Mouse (Mus musculus): ENCODE results near the gene Nanos2. TPM values are rescaled to one million over a fixed set of nuclear protein-coding genes. Genes with fewer than 3 reads are reported as not detected.
A peak's percentile ranks its signal among the peaks of the same experiment; 100 is the strongest.

The Nanos2 gene
- polyA plus RNA-seq, 2 experiments, result not detected

DNA sequence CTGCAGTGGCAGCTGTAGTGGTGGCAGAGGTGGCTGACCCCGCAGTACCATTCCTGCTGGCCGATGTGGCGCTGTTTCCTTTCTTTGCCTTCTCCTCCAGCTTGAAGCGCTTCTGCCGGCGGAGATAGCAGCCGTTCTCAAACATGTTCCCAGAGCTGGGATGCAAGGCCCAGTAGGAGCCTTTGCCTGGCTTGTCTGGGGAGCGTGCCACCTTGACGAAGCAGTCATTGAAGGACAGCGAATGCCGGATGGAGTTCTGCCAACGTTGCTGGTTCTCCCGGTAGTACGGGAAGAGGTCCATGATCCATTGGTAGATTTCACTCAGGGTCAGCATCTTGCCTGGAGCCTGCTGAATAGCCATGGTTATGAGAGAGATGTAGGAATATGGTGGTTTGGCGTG is 27.3 kb downstream of the Nanos2 start:
- H3K9ac ChIP-seq (replicated peaks), result no peak overlapping the region
- no peak overlapping the region for H3K4me2 ChIP-seq (ENCODE audit: low read depth)
- H3K36me3 ChIP-seq (replicated peaks; ENCODE audit: control insufficient read depth, insufficient read depth, low read depth), result no peaks in the 10 kb centered on the region
- peaks cover 3 to 5% of the 10 kb centered on the region in 2 experiments; a peak in 1 of 4 replicates for H3K4me1 ChIP-seq (replicated peaks; ENCODE audit: control insufficient read depth in 2 of 2, insufficient read depth in 2 of 2, low read length in 1 of 2)
- ATAC-seq (ENCODE audit: insufficient read depth) (no peak), DNase-seq (ENCODE audit: low read depth in 3 of 3, low spot score in 3 of 3) (no peak)
- H3K4me3 ChIP-seq (ENCODE audit: insufficient read depth in 1 of 2, low read depth in 2 of 2, low read length in 2 of 2), result no peak overlapping the region
- TF ChIP-seq CTCF (IDR thresholded peaks at IDR 0.05; ENCODE audit: low read depth) (peak; percentile 14; the same call in 1 of the 2 replicates), EP300 (IDR thresholded peaks at IDR 0.05; ENCODE audit: low read depth) (no peak)
- H3K9me3 ChIP-seq (ENCODE audit: control insufficient read depth, low read length), result no peaks in the 10 kb centered on the region
- H3K27ac ChIP-seq, result no peak overlapping the region
- no peaks in the 10 kb centered on the region for H3K27me3 ChIP-seq (ENCODE audit: control insufficient read depth, insufficient read depth, low read length)
- WGBS (ENCODE audit: insufficient replicate concordance), result 62% methylated on average over 15 of the region's 15 CpGs

DNA sequence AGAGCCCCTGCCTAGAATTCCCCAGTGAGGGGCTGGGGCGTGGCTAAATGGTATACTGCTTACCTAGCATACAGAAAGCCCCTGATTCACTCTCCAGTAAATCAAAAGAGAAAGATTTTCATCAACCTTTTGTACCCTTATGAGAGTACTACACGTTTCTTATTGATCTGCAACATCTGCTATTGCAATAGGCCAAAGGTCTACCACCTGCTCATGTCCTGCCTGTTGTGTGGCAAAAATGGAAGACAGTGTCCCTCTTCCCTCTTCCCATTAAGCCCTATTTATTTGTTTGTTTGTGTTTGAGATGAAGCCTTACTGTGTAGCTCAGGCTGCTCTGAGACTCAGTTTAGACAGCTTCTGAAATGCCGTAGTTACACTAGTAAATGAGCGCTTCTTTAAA is 28.8 kb downstream of the Nanos2 start:
- 71% methylated on average over 4 of the region's 4 CpGs for WGBS (ENCODE audit: insufficient replicate concordance)
- no peak overlapping the region for H3K27ac ChIP-seq

GRCm38 (mm10) chr7:19017909-19018308 is 30.7 kb downstream of the Nanos2 start:
- WGBS (ENCODE audit: insufficient replicate concordance), result 70% methylated on average over 7 of the region's 7 CpGs
- TF ChIP-seq CTCF (IDR thresholded peaks at IDR 0.05; ENCODE audit: low read depth) (no peak), EP300 (IDR thresholded peaks at IDR 0.05; ENCODE audit: low read depth) (no peak)
- DNase-seq (ENCODE audit: low read depth in 3 of 3, low spot score in 3 of 3), result no peak
- H3K9ac ChIP-seq (replicated peaks), result no peak overlapping the region
- H3K27ac ChIP-seq, result no peak overlapping the region
- no peak overlapping the region for H3K4me3 ChIP-seq (ENCODE audit: insufficient read depth in 1 of 2, low read depth in 2 of 2, low read length in 2 of 2)
- peaks cover 23% of the 10 kb centered on the region for H3K27me3 ChIP-seq (ENCODE audit: control insufficient read depth, insufficient read depth, low read length)
- H3K9me3 ChIP-seq (ENCODE audit: control insufficient read depth, low read length), result no peaks in the 10 kb centered on the region
- no peak for ATAC-seq (ENCODE audit: insufficient read depth)
- H3K4me2 ChIP-seq (ENCODE audit: low read depth), result no peak overlapping the region
- peaks cover 0 to 2% of the 10 kb centered on the region in 2 experiments; a peak in 2 of 4 replicates for H3K4me1 ChIP-seq (replicated peaks; ENCODE audit: control insufficient read depth in 2 of 2, insufficient read depth in 2 of 2, low read length in 1 of 2)
- no peaks in the 10 kb centered on the region for H3K36me3 ChIP-seq (replicated peaks; ENCODE audit: control insufficient read depth, insufficient read depth, low read depth)

More for the DNA sequence above, 28.8 kb downstream of the Nanos2 start:
- DNase-seq (ENCODE audit: low read depth in 3 of 3, low spot score in 3 of 3) (no peak), ATAC-seq (ENCODE audit: insufficient read depth) (no peak)
- TF ChIP-seq EP300 (IDR thresholded peaks at IDR 0.05; ENCODE audit: low read depth), result no peak
- no peak for TF ChIP-seq CTCF (IDR thresholded peaks at IDR 0.05; ENCODE audit: low read depth)
- Histone ChIP-seq H3K9me3 (ENCODE audit: control insufficient read depth, low read length) (no peaks in the 10 kb centered on the region), H3K4me3 (ENCODE audit: insufficient read depth in 1 of 2, low read depth in 2 of 2, low read length in 2 of 2) (no peak overlapping the region), H3K36me3 (replicated peaks; ENCODE audit: control insufficient read depth, insufficient read depth, low read depth) (no peaks in the 10 kb centered on the region), H3K4me2 (ENCODE audit: low read depth) (no peak overlapping the region), H3K4me1 (replicated peaks; ENCODE audit: control insufficient read depth in 2 of 2, insufficient read depth in 2 of 2, low read length in 1 of 2) (peaks cover 3 to 5% of the 10 kb centered on the region in 2 experiments; a peak in 2 of 4 replicates), H3K9ac (replicated peaks) (no peak overlapping the region), H3K27me3 (ENCODE audit: control insufficient read depth, insufficient read depth, low read length) (peaks cover 7% of the 10 kb centered on the region)

GRCm38 (mm10) chr7:19021048-19021447 is 33.8 kb downstream of the Nanos2 start:
- Histone ChIP-seq H3K27ac (no peak overlapping the region), H3K9me3 (ENCODE audit: control insufficient read depth, low read length) (no peaks in the 10 kb centered on the region), H3K4me1 (replicated peaks; ENCODE audit: control insufficient read depth in 2 of 2, insufficient read depth in 2 of 2, low read length in 1 of 2) (peaks cover 7 to 12% of the 10 kb centered on the region in 2 experiments), H3K36me3 (replicated peaks; ENCODE audit: control insufficient read depth, insufficient read depth, low read depth) (no peaks in the 10 kb centered on the region), H3K4me3 (ENCODE audit: insufficient read depth in 1 of 2, low read depth in 2 of 2, low read length in 2 of 2) (peak overlapping the region; percentile 16 to 74), H3K4me2 (ENCODE audit: low read depth) (peak overlapping the region; percentile 53), H3K27me3 (ENCODE audit: control insufficient read depth, insufficient read depth, low read length) (peaks cover 32% of the 10 kb centered on the region), H3K9ac (replicated peaks) (peak overlapping the region; percentile 24; the same call in 1 of the 2 replicates)
- ATAC-seq (ENCODE audit: insufficient read depth) (no peak), DNase-seq (ENCODE audit: low read depth in 3 of 3, low spot score in 3 of 3) (no peak)
- no peak for TF ChIP-seq EP300 (IDR thresholded peaks at IDR 0.05; ENCODE audit: low read depth)
- 12% methylated on average over 8 of the region's 8 CpGs for WGBS (ENCODE audit: insufficient replicate concordance)

DNA sequence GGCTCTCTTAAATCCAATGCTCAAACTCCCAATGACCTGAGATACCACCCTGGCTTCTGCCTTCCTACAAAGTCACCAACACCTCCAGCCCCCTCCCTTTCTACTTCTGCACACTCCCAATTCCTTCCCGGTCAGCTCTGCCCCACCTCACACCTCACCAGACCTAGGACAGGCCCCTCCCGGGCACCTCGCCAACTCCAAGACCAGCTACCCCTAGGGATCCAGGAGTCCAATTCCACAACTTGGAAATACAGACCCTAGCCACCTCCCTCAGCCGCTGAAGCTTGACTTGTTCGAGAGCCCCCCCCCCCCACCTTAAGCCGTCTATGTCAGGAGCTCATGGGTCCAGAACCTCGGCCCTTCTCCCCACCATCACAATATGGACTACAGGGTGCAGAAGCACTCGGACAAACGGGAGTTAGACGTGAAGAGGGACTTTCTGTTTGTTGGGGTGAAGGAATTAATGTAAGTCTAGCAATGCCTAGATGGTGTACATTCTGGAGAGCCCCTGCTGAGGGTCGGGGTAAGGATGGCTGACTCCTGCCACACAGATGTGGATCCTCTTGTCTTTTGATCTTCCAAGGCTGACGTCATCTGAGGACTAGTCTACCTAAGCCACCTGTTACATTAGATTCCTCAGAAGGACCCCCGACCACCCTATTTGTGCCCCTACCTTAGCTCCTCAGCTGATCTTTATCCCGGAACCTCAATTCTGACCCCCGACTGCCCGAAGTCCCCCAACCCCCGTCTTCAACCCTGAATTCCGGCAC is 35.2 kb downstream of the Nanos2 start:
- ATAC-seq (ENCODE audit: insufficient read depth) (no peak), DNase-seq (ENCODE audit: low read depth in 3 of 3, low spot score in 3 of 3) (no peak)
- peaks cover 11 to 17% of the 10 kb centered on the region in 2 experiments for H3K4me1 ChIP-seq (replicated peaks; ENCODE audit: control insufficient read depth in 2 of 2, insufficient read depth in 2 of 2, low read length in 1 of 2)
- TF ChIP-seq EP300 (IDR thresholded peaks at IDR 0.05; ENCODE audit: low read depth), result no peak
- no peak for TF ChIP-seq CTCF (IDR thresholded peaks at IDR 0.05; ENCODE audit: low read depth)
- H3K36me3 ChIP-seq (replicated peaks; ENCODE audit: control insufficient read depth, insufficient read depth, low read depth), result no peaks in the 10 kb centered on the region
- H3K9me3 ChIP-seq (ENCODE audit: control insufficient read depth, low read length), result no peaks in the 10 kb centered on the region
- H3K27me3 ChIP-seq (ENCODE audit: control insufficient read depth, insufficient read depth, low read length), result peaks cover 32% of the 10 kb centered on the region
- peak overlapping the region; percentile 56 to 74 for H3K4me3 ChIP-seq (ENCODE audit: insufficient read depth in 1 of 2, low read depth in 2 of 2, low read length in 2 of 2)
- H3K4me2 ChIP-seq (ENCODE audit: low read depth), result peak overlapping the region; percentile 53
- 42% methylated on average over 18 of the region's 18 CpGs for WGBS (ENCODE audit: insufficient replicate concordance)
- H3K9ac ChIP-seq (replicated peaks), result peak overlapping the region; percentile 28; the same call in 1 of the 2 replicates
- H3K27ac ChIP-seq, result no peak overlapping the region
